Mouse (Mus musculus) embryo, embryonic 11.5 days (tissue): ENCODE measurements around the gene Pogz.
"Not testable (repeated sequence)": the region's sequence is repeated elsewhere in the genome, so short reads cannot be mapped to it uniquely, and the experiment has no call there.

ENCODE experiments used
- DNase-seq: peaks from one replicate; pipeline ENCODE4 v3.0.0-alpha.2; 2012; ENCODE audit warnings: low read depth, low spot score

The Pogz gene

GRCm38 (mm10) chr3:94915903-94916741 lies 78.8 kb downstream of the Pogz start:
- no peak for DNase-seq

- no peak for DNase-seq
Observed at GRCm38 (mm10) chr3:94917816-94918361, 80.5 kb downstream of the Pogz start.

- no peak for DNase-seq
Observed at GRCm38 (mm10) chr3:94918845-94919244, 81.5 kb downstream of the Pogz start.

- no peak for DNase-seq
Observed at GRCm38 (mm10) chr3:94921104-94921503, 83.7 kb downstream of the Pogz start.

GRCm38 (mm10) chr3:94922333-94922732 lies 85.0 kb downstream of the Pogz start:
- no peak for DNase-seq

GRCm38 (mm10) chr3:94924688-94925087 lies 87.3 kb downstream of the Pogz start:
- no peak for DNase-seq

DNA sequence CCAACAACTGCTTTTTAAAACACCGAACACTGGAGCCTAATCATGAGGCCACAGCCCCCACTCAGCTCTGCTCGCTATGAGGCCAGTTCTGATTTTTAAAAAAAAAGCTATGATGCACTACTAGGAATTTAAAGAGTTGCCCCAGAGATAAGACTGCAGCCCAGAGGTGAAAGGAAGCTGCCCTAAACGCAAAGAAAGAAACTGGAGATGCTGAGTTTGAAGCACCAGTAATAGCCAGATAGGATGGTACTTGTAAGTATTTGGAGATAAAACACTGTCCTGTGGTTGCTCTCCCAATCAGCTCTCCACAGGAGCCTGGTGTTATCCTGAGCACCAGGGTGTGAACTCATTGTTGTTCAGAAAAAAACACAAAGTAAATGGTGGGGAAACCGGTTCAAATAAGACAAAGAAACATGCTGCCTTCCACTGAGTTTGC lies 89.0 kb downstream of the Pogz start:
- not testable (repeated sequence) for DNase-seq

DNA sequence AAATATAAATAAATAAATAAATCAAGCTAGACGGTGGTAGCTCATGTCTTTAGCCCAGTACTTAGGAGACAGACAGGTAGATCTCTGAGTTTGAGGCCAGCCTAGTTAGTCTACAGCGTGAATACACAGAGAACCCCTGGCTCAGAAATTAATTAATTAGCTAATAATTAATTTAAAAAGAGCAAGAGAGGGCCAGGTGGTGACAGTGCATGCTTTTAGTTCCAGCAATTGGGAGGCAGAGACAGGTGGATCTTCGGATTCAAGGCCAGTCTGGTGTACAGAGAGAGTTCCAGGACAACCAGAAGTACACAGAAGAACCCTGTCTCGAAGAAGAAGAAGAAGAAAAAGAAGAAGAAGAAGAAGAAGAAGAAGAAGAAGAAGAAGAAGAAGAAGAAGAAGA lies 91.6 kb downstream of the Pogz start:
- not testable (repeated sequence) for DNase-seq

GRCm38 (mm10) chr3:94930386-94931266 lies 93.3 kb downstream of the Pogz start:
- DNase-seq: not testable (repeated sequence)

DNA sequence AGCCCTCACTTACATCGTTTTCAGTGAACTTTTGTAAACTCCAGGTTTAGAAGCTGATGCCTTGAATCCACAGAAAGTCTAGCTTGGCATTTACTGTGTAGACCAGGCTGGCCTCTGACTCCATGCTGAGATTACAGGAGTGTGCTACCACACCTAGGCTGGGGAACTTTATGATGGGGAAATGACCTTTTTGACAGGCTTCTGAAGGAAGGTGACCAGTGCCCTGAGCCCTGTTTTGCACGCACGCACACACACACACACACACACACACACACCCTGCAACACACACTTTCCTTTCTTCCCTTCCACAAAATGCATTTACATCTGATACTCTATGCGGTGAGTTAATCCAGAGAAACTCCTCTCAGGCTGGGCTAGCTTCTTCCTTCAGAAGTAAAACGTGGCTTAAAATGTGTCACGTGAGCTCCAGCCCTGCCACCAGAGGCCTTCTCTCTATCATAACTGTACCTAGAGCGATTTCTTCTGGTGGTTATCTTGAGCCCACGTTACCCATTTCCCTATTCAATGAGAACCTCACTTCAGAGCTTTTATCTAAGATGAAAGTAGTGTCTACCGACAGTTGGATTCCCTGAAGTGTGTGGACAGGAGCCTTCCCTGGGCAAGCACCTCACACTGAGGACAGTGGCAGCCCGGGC lies 94.2 kb downstream of the Pogz start:
- DNase-seq: not testable (repeated sequence)
